Mouse (Mus musculus): Measurements from ENCODE around the gene Dynlt1c. TPM values are rescaled to one million over a fixed set of nuclear protein-coding genes. Genes with fewer than 3 reads are reported as not detected.
"Not testable (repeated sequence)": the region's sequence is repeated elsewhere in the genome, so short reads cannot be mapped to it uniquely, and the experiment has no call there.

Dynlt1c gene
- total RNA-seq, 2 experiments from 2014 or later, result 3.7 to 5.8 TPM

GRCm38 (mm10) chr17:6617689-6618400 lies 16.4 kb downstream of the Dynlt1c start:
- intact Hi-C loops (cut with DNase I); DNase-seq: not testable (repeated sequence)

DNA sequence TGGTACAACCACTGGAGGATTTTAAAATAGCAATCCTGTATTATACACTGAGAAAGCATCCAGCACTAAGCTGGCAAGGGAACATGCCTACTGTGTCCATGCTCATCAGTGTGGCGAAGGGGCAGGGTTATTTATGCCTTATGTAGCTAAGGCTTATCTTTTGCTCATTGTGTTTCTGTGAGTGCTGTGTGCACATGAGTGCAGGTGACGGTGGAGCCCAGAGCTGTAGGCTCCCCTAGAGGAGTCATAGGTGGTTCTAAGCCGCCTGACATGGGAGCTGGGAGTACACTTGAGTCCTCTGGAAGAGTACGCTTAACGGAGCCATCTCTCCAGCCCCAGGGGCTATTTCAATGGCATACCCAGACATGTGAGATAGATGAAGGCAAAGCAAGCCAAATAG lies 17.8 kb downstream of the Dynlt1c start:
- intact Hi-C loops (cut with DNase I); DNase-seq: not testable (repeated sequence)

GRCm38 (mm10) chr17:6620035-6620434 lies 18.6 kb downstream of the Dynlt1c start:
- DNase-seq; intact Hi-C loops (cut with DNase I): not testable (repeated sequence)

DNA sequence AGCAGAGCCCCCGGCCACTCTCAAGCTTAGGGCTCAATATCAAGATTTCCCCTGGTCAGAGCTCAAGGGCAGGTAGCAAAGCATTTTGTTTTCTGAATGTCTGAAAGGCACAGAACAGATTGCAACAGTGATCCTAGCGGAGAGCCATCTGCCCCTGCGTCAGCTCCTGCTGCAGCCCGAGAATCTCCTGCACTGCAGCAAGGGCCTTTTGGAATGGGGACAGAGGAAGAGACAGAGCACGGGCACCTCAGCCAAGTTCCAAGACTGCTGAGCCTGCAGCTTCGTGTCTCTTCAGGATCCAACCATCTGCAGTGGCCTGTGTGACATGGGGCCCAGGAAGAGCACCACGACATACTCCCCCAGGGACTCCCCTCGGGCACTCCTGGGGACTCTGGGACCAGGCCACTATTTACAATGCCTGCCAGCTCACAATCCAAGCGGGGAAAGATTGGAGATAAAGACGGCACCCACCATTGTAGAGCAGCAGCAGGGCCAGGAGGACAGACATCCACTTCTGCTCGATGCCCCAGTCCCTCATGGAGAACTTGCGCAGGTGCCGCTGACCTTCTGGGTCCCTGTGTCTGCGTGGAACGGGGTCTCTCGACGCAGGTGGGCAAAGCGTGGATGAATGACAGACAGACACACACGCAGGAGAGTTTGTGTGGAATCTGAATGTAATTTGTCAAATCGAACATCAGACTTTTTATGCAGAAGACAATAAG lies 19.4 kb downstream of the Dynlt1c start:
- intact Hi-C loops (cut with DNase I), result not testable (repeated sequence)

GRCm38 (mm10) chr17:6621976-6622375 lies 20.5 kb downstream of the Dynlt1c start:
- DNase-seq; intact Hi-C loops (cut with DNase I): not testable (repeated sequence)

More for the DNA sequence above, 19.4 kb downstream of the Dynlt1c start:
- DNase-seq, result not testable (repeated sequence)

- DNase-seq; intact Hi-C loops (cut with DNase I): not testable (repeated sequence)
Measured at GRCm38 (mm10) chr17:6624926-6625558, 23.6 kb downstream of the Dynlt1c start.

- DNase-seq; intact Hi-C loops (cut with DNase I): not testable (repeated sequence)
Measured at GRCm38 (mm10) chr17:6630398-6630797, 28.9 kb downstream of the Dynlt1c start.

DNA sequence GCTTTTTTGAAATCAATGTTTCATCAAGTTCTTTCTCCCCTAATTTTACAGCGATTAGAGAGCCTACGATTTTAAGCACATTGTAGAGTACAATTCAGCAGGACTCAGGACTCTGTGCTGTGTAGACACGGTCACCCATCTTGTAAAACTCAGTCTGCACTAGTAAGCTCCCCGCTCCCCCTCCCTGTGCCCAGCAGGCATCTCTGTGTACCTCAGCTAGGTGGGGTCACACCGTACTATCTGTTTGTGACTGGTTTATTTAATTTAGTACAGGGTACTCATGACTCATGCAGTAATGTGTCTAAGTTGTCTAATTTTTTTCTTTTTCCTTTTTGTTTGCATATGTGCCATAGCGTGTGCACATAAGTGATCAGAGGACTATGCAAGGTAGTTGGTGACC lies 31.4 kb downstream of the Dynlt1c start:
- not testable (repeated sequence) for DNase-seq

DNA sequence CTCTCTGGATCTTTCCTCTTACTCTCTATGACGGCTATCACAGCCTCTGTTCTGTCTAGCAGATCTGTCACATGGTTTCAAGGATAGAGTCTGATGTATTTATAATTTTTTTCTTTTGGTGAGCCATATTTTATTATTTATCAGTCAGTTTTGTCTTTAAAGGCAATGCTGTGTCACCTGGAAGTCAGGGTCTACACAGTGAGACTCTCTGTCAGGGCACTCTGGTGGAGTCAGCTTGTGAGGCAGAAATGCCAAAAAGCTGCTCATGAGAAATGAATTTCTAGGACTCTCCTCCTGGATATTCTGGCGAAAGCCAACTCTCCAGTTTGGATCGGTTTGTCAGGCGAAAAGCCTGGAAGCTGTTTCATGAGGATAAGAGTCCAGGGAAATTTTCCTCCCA lies 34.3 kb downstream of the Dynlt1c start:
- intact Hi-C loops (cut with DNase I); DNase-seq: not testable (repeated sequence)

More for the DNA sequence above, 31.4 kb downstream of the Dynlt1c start:
- intact Hi-C loops (cut with DNase I), result not testable (repeated sequence)

- intact Hi-C loops (cut with DNase I), result no loop called here
- DNase-seq, result no peak
Measured at GRCm38 (mm10) chr17:6636861-6637260, 35.4 kb downstream of the Dynlt1c start.

DNA sequence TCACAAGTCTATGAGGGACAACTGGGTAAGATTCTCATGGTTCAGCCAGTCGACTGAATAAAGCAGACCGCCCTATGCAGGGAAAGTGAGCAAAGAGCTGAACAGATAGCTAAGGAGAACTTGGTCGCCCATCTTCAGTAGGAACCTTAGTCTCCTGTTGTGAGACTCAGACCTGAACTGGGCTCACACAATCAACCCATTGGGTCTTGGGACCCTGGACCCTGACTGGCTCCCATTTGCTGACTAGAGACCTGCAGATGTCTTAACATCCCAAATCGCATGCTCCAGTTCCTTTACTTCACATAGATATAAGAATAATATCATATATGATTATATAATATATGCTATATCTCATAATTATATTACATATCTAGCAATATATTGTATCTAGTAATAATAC lies 36.0 kb downstream of the Dynlt1c start:
- intact Hi-C loops (cut with DNase I), result not testable (repeated sequence)

GRCm38 (mm10) chr17:6638444-6638843 lies 37.0 kb downstream of the Dynlt1c start:
- intact Hi-C loops (cut with DNase I); DNase-seq: not testable (repeated sequence)

More for the DNA sequence above, 36.0 kb downstream of the Dynlt1c start:
- not testable (repeated sequence) for DNase-seq

DNA sequence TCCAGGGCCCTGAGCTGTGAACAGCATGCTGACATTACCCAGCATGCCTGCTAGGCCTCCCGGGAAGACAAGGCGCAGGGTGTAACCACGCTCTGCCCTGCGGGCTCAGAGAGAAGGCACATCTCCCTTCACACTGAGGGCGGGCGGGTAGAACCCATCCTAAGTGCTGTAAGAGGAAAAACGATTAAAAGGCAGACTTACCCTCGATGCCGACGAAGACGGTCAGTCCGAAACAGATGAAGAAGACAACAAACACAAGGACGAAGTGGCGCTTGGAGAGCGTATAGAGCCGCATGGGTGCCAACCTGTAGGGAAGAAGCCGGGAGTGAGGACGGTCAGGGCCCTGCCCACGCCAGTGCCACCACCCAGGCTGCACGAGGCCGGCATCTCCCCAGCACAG lies 38.0 kb downstream of the Dynlt1c start:
- DNase-seq; intact Hi-C loops (cut with DNase I): not testable (repeated sequence)

DNA sequence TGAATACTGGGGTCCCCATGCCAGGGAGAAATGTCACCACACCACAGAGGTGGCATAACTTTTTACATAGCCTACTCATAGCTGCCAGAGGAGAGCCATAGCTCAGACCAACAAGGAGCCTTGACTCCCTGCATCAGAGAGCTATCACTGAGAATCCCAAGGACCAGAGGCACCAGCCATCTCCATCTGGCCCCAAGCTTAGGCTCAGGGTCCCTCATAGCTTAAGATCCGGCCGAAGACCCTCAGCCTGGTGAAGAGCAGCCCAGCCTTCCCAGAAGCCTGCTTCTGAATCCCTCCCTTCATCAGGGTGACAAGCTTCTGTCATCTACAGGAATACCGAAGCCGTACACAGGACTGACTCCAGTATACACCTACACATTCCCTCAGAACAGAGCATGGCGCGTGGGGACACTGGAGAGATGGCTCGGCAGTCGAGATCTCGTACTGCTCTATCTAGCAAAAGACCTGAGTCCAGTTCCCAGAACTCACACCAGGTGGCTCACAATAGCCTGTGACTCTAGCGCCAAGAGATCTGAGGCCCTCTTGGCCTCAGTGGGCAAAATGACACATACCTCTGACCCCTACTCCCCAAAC lies 38.7 kb downstream of the Dynlt1c start:
- DNase-seq; intact Hi-C loops (cut with DNase I): not testable (repeated sequence)

- intact Hi-C loops (cut with DNase I); DNase-seq: not testable (repeated sequence)
Measured at GRCm38 (mm10) chr17:6640771-6641429, 39.4 kb downstream of the Dynlt1c start.

GRCm38 (mm10) chr17:6644210-6644609 lies 42.7 kb downstream of the Dynlt1c start:
- DNase-seq; intact Hi-C loops (cut with DNase I): not testable (repeated sequence)

- intact Hi-C loops (cut with DNase I); DNase-seq: not testable (repeated sequence)
Measured at GRCm38 (mm10) chr17:6644673-6645072, 43.2 kb downstream of the Dynlt1c start.

DNA sequence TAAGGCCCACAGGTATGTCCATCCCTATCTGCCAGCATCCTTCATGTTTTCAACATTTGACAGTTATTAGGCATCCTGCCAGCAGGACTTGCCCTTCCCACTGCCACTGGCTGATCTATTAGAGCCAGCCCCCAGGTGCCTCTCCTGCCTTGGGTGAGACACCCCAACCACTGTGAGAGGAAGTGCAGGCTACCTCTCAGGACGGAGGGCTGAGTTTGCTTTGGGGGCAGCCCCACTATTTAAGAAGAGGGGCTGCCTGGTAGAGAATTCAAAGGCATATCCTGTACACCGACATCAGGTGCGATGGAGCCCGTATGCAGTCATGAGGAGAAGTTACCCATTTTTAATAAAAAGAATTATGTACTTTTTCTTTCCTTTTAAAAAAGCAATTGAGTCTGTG lies 44.2 kb downstream of the Dynlt1c start:
- DNase-seq; intact Hi-C loops (cut with DNase I): not testable (repeated sequence)

DNA sequence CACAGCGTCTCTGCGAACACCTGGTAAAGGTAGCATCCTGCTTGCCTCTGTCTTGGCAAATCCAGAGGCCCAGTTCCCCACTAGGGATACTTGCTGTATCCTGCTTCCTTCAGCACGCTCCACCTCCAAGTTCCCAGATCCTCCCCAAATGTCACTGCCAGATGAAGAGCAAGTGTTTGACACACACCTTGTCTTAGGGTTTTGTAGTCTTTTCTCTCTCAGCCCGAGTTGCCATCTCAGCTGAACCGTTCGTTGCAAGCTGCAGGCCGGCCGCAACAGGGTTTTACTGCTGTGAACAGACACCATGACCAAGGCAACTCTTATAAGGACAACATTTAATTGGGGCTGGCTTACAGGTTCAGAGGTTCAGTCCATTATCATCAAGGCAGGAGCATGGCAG lies 45.4 kb downstream of the Dynlt1c start:
- DNase-seq; intact Hi-C loops (cut with DNase I): not testable (repeated sequence)

DNA sequence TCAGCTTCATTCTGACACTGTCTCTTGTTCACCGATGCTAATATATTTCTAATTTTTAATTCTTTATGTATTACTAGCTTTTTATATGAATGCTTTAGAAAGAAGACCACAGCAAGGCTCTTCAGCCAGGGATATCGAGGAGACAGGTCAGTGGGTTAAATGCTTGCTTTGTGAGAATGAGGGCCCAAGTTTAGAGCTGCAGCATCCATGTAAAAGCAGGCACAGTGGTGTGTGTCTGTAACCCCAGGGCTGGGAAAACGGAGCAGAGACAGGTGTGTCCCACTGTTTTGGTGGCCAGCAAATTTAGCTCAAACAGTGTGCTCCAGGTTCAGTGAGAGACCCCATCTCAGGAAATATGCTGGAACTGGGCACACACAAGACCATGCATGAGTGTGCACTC lies 46.0 kb downstream of the Dynlt1c start:
- DNase-seq; intact Hi-C loops (cut with DNase I): not testable (repeated sequence)

All from heart, postnatal 10 days (tissue).